Mouse (Mus musculus) thymus, adult 2 months (tissue): ENCODE measurements around the gene Gucy2d. TPM values are rescaled to one million over a fixed set of nuclear protein-coding genes. Genes with fewer than 3 reads are reported as not detected.

Source experiments
- DNase-seq: peaks from one replicate; pipeline ENCODE4 v3.0.0; 2021
- H3K27ac ChIP-seq: fragments of 200-500 bp; 2 replicates; pipeline ENCODE4 v1.5.1; 2012; ENCODE audit warnings: low read length, control low read depth; ENCODE audit not compliant: control insufficient read depth, insufficient read depth
- H3K27me3 ChIP-seq: fragments of 200-500 bp; 2 replicates; pipeline ENCODE4 v1.6.1; 2012; ENCODE audit warnings: mild to moderate bottlenecking, low read length, moderate library complexity, mixed read lengths; ENCODE audit not compliant: control insufficient read depth, insufficient read depth
- H3K36me3 ChIP-seq: fragments of 200-500 bp; 2 replicates; pipeline ENCODE4 v1.6.1; 2012; ENCODE audit warnings: mild to moderate bottlenecking, low read length, moderate library complexity; ENCODE audit not compliant: control insufficient read depth, insufficient read depth
- H3K4me1 ChIP-seq: fragments of 200-500 bp; replicated peaks from 2 replicates; pipeline ENCODE4 v1.6.1; 2012; ENCODE audit warnings: low read length; ENCODE audit not compliant: control insufficient read depth, insufficient read depth
- H3K4me3 ChIP-seq: fragments of 200-500 bp; 2 replicates; pipeline ENCODE4 v1.5.1; 2012; ENCODE audit warnings: mild to moderate bottlenecking, low read length, control low read depth, moderate library complexity; ENCODE audit not compliant: control insufficient read depth, insufficient read depth
- CTCF ChIP-seq: fragments of 200-500 bp; IDR thresholded peaks from 2 replicates; pipeline ENCODE4 v1.5.1; 2012; ENCODE audit warnings: mild to moderate bottlenecking, control low read depth, low read length, moderate library complexity, borderline replicate concordance; ENCODE audit not compliant: control insufficient read depth, poor library complexity, insufficient read depth; ENCODE audit errors: extremely low read depth
- POLR2A ChIP-seq: fragments of 200-500 bp; IDR thresholded peaks from 2 replicates; pipeline ENCODE4 v1.6.1; 2012; ENCODE audit warnings: mild to moderate bottlenecking, low read length, control low read depth, moderate library complexity; ENCODE audit not compliant: control insufficient read depth, poor library complexity, insufficient read depth; ENCODE audit errors: extremely low read depth
- WGBS: fragments of 180-500 bp; shearing (Covaris S2); methylation state at CpG from one replicate; pipeline ENCODE4 v1.1.7; 2018; 5-methylcytosine and 5-hydroxymethylcytosine counted together
- polyA plus RNA-seq: library from polyadenylated mRNA; depleted of rRNA; stranded (reverse); fragments of >200 nt; gene quantifications from 2 replicates; pipeline ENCODE4 v1.2.3, GENCODE M21; 2012

Gucy2d gene
- polyA plus RNA-seq, 1 experiment, result 0.22 TPM

GRCm38 (mm10) chr7:98493901-98494480, 53.8 kb downstream of the Gucy2d start:
- WGBS, result 57% methylated on average over 18 of the region's 18 CpGs
- Histone ChIP-seq H3K36me3 (no peaks in the 10 kb centered on the region), H3K27ac (no peak overlapping the region), H3K4me3 (no peak overlapping the region), H3K27me3 (no peaks in the 10 kb centered on the region), H3K4me1 (peaks cover 11% of the 10 kb centered on the region)
- no peak for TF ChIP-seq CTCF
- TF ChIP-seq POLR2A, result no peak
- DNase-seq, result no peak

GRCm38 (mm10) chr7:98495591-98495990, 55.4 kb downstream of the Gucy2d start:
- no peaks in the 10 kb centered on the region for H3K36me3 ChIP-seq
- peaks cover 8% of the 10 kb centered on the region for H3K4me1 ChIP-seq
- H3K27me3 ChIP-seq, result no peaks in the 10 kb centered on the region
- no peak overlapping the region for H3K4me3 ChIP-seq
- TF ChIP-seq POLR2A, result no peak
- no peak for TF ChIP-seq CTCF
- WGBS, result 100% methylated on average over 1 of the region's 1 CpGs
- DNase-seq, result no peak
- no peak overlapping the region for H3K27ac ChIP-seq

- H3K36me3 ChIP-seq, result no peaks in the 10 kb centered on the region
- no peak for DNase-seq
- no peak for TF ChIP-seq POLR2A
- TF ChIP-seq CTCF, result no peak
- no peak overlapping the region for H3K4me3 ChIP-seq
- 92% methylated on average over 5 of the region's 5 CpGs for WGBS
- H3K27me3 ChIP-seq, result no peaks in the 10 kb centered on the region
- peaks cover 14% of the 10 kb centered on the region for H3K4me1 ChIP-seq
- no peak overlapping the region for H3K27ac ChIP-seq
Observed at GRCm38 (mm10) chr7:98497451-98497850, 57.2 kb downstream of the Gucy2d start.

GRCm38 (mm10) chr7:98498101-98498500, 57.9 kb downstream of the Gucy2d start:
- no peaks in the 10 kb centered on the region for H3K36me3 ChIP-seq
- peaks cover 14% of the 10 kb centered on the region for H3K4me1 ChIP-seq
- DNase-seq, result no peak
- no peaks in the 10 kb centered on the region for H3K27me3 ChIP-seq
- no peak for TF ChIP-seq CTCF
- TF ChIP-seq POLR2A, result no peak
- no peak overlapping the region for H3K4me3 ChIP-seq
- WGBS, result 94% methylated on average over 12 of the region's 12 CpGs
- no peak overlapping the region for H3K27ac ChIP-seq

- no peaks in the 10 kb centered on the region for H3K27me3 ChIP-seq
- WGBS, result 91% methylated on average over 20 of the region's 20 CpGs
- DNase-seq, result no peak
- peaks cover 14% of the 10 kb centered on the region for H3K4me1 ChIP-seq
- H3K36me3 ChIP-seq, result no peaks in the 10 kb centered on the region
- no peak overlapping the region for H3K4me3 ChIP-seq
- no peak overlapping the region for H3K27ac ChIP-seq
- TF ChIP-seq POLR2A, result no peak
- no peak for TF ChIP-seq CTCF
Observed at GRCm38 (mm10) chr7:98498656-98499560, 58.7 kb downstream of the Gucy2d start.

GRCm38 (mm10) chr7:98499561-98500292, 59.5 kb downstream of the Gucy2d start:
- Histone ChIP-seq H3K27ac (no peak overlapping the region), H3K36me3 (no peaks in the 10 kb centered on the region), H3K4me1 (peaks cover 21% of the 10 kb centered on the region), H3K27me3 (no peaks in the 10 kb centered on the region), H3K4me3 (no peak overlapping the region)
- 70% methylated on average over 25 of the region's 25 CpGs for WGBS
- DNase-seq, result no peak
- no peak for TF ChIP-seq POLR2A
- TF ChIP-seq CTCF, result no peak
